Mouse (Mus musculus) neural tube, embryonic 13.5 days (tissue): Measurements from ENCODE around the gene Tnrc18. TPM values are rescaled to one million over a fixed set of nuclear protein-coding genes. Genes with fewer than 3 reads are reported as not detected.
A peak's percentile ranks its signal among the peaks of the same experiment; 100 is the strongest.
"Not testable (repeated sequence)": the region's sequence is repeated elsewhere in the genome, so short reads cannot be mapped to it uniquely, and the experiment has no call there.

Source experiments
- ATAC-seq: fragments of 200-750 bp; cut with Nextera tagmentation; 2 replicates; pipeline ENCODE4 v1.8.0; 2017; ENCODE audit warnings: low read depth, mild to moderate bottlenecking, moderate TSS enrichment, moderate library complexity
- H3K27ac ChIP-seq: fragments of 300-500 bp; sonication (generic); replicated peaks from 2 replicates; pipeline ENCODE4 v1.5.1; 2015; ENCODE audit warnings: moderate library complexity, mild to moderate bottlenecking, inconsistent platforms
- H3K27me3 ChIP-seq: fragments of 300-500 bp; sonication (generic); 2 replicates; pipeline ENCODE4 v1.6.1; 2015; ENCODE audit warnings: mild to moderate bottlenecking, inconsistent platforms
- H3K36me3 ChIP-seq: fragments of 300-500 bp; sonication (generic); 2 replicates; pipeline ENCODE4 v1.6.1; 2015; ENCODE audit warnings: mild to moderate bottlenecking, inconsistent platforms
- H3K4me1 ChIP-seq: fragments of 300-500 bp; sonication (generic); replicated peaks from 2 replicates; pipeline ENCODE4 v1.6.1; 2015; ENCODE audit warnings: inconsistent platforms
- H3K4me2 ChIP-seq: fragments of 300-500 bp; sonication (generic); 2 replicates; pipeline ENCODE4 v1.6.1; 2015; ENCODE audit warnings: inconsistent platforms, mild to moderate bottlenecking, moderate library complexity
- H3K4me3 ChIP-seq: fragments of 300-500 bp; sonication (generic); 2 replicates; pipeline ENCODE4 v1.5.1; 2015; ENCODE audit warnings: mild to moderate bottlenecking, inconsistent platforms
- H3K9ac ChIP-seq: fragments of 300-500 bp; sonication (generic); 2 replicates; pipeline ENCODE4 v1.6.1; 2015; ENCODE audit warnings: moderate library complexity, mild to moderate bottlenecking, inconsistent platforms
- H3K9me3 ChIP-seq: fragments of 300-500 bp; sonication (generic); 2 replicates; pipeline ENCODE4 v1.6.1; 2016; ENCODE audit warnings: inconsistent platforms
- WGBS: fragments of 180-500 bp; shearing (Covaris S2); methylation state at CpG from one replicate; pipeline ENCODE4 v1.1.7; 2015; 5-methylcytosine and 5-hydroxymethylcytosine counted together
- polyA plus RNA-seq: library from polyadenylated mRNA; unstranded; fragments of >200 nt; fragmentation: Nextera tagmentation; extraction: Ambion mirVana; gene quantifications from 2 replicates; pipeline ENCODE4 v1.2.1, GENCODE M21; 2015

Tnrc18 gene
- polyA plus RNA-seq, 1 experiment from 2014 or later = 30.3 TPM

- Histone ChIP-seq H3K4me1 (no peaks in the 10 kb centered on the region), H3K27ac (no peak overlapping the region), H3K4me3 (no peak overlapping the region), H3K4me2 (no peak overlapping the region), H3K9ac (no peak overlapping the region), H3K9me3 (no peaks in the 10 kb centered on the region), H3K27me3 (no peaks in the 10 kb centered on the region), H3K36me3 (no peaks in the 10 kb centered on the region)
- ATAC-seq = no peak
- 77% methylated on average over 8 of the region's 8 CpGs for WGBS
Measured at GRCm38 (mm10) chr5:142841372-142842136, 24.1 kb upstream of the Tnrc18 start.

GRCm38 (mm10) chr5:142837427-142837826 lies 20.0 kb upstream of the Tnrc18 start:
- H3K27ac ChIP-seq, H3K4me1 ChIP-seq, ATAC-seq, H3K36me3 ChIP-seq, H3K4me2 ChIP-seq, H3K9me3 ChIP-seq, H3K4me3 ChIP-seq, H3K9ac ChIP-seq, H3K27me3 ChIP-seq: not testable (repeated sequence)
- whole genome bisulfite sequencing = 98% methylated on average over 2 of the region's 2 CpGs

GRCm38 (mm10) chr5:142836891-142837290 lies 19.4 kb upstream of the Tnrc18 start:
- WGBS = 87% methylated on average over 6 of the region's 6 CpGs
- Histone ChIP-seq H3K36me3 (no peaks in the 10 kb centered on the region), H3K9ac (no peak overlapping the region), H3K4me1 (no peaks in the 10 kb centered on the region), H3K27ac (no peak overlapping the region), H3K4me2 (no peak overlapping the region), H3K27me3 (no peaks in the 10 kb centered on the region), H3K4me3 (no peak overlapping the region), H3K9me3 (no peaks in the 10 kb centered on the region)
- ATAC-seq = no peak

GRCm38 (mm10) chr5:142833646-142834438 lies 16.4 kb upstream of the Tnrc18 start:
- Histone ChIP-seq H3K36me3 (no peaks in the 10 kb centered on the region), H3K27ac (no peak overlapping the region), H3K4me1 (no peaks in the 10 kb centered on the region), H3K9me3 (no peaks in the 10 kb centered on the region), H3K27me3 (no peaks in the 10 kb centered on the region), H3K4me2 (no peak overlapping the region), H3K4me3 (no peak overlapping the region), H3K9ac (no peak overlapping the region)
- no peak for ATAC-seq
- WGBS = 70% methylated on average over 8 of the region's 8 CpGs

- H3K9ac ChIP-seq = no peak overlapping the region
- no peak overlapping the region for H3K4me3 ChIP-seq
- H3K4me1 ChIP-seq = peaks cover 43% of the 10 kb centered on the region
- no peaks in the 10 kb centered on the region for H3K27me3 ChIP-seq
- no peaks in the 10 kb centered on the region for H3K36me3 ChIP-seq
- 84% methylated on average over 4 of the region's 4 CpGs for WGBS
- ATAC-seq = no peak
- no peak overlapping the region for H3K27ac ChIP-seq
- no peaks in the 10 kb centered on the region for H3K9me3 ChIP-seq
- H3K4me2 ChIP-seq = no peak overlapping the region
Measured at GRCm38 (mm10) chr5:142826131-142826530, 8.7 kb upstream of the Tnrc18 start.

- Histone ChIP-seq H3K27me3 (no peaks in the 10 kb centered on the region), H3K4me3 (no peak overlapping the region), H3K27ac (peak overlapping the region; percentile 100; the same call in 1 of the 2 replicates), H3K36me3 (no peaks in the 10 kb centered on the region), H3K4me2 (no peak overlapping the region), H3K9ac (no peak overlapping the region), H3K4me1 (peaks cover 43% of the 10 kb centered on the region), H3K9me3 (no peaks in the 10 kb centered on the region)
- 84% methylated on average over 5 of the region's 5 CpGs for WGBS
- no peak for ATAC-seq
Measured at GRCm38 (mm10) chr5:142825665-142826064, 8.2 kb upstream of the Tnrc18 start.

- Histone ChIP-seq H3K4me1 (peaks cover 43% of the 10 kb centered on the region), H3K9ac (peak overlapping the region; percentile 100), H3K27me3 (no peaks in the 10 kb centered on the region), H3K36me3 (no peaks in the 10 kb centered on the region), H3K9me3 (no peaks in the 10 kb centered on the region), H3K4me2 (peak overlapping the region; percentile 99), H3K4me3 (peak overlapping the region; percentile 97), H3K27ac (peak overlapping the region; percentile 100)
- 18% methylated on average over 6 of the region's 6 CpGs for WGBS
- ATAC-seq = no peak
Measured at GRCm38 (mm10) chr5:142824091-142824490, 6.6 kb upstream of the Tnrc18 start.

- ATAC-seq = peak; percentile 13
- Histone ChIP-seq H3K9ac (peak overlapping the region; percentile 100), H3K36me3 (no peaks in the 10 kb centered on the region), H3K27me3 (no peaks in the 10 kb centered on the region), H3K9me3 (no peaks in the 10 kb centered on the region), H3K4me1 (peaks cover 43% of the 10 kb centered on the region), H3K4me2 (peak overlapping the region; percentile 99), H3K27ac (peak overlapping the region; percentile 100), H3K4me3 (peak overlapping the region; percentile 97)
- 5% methylated on average over 31 of the region's 31 CpGs for WGBS
Measured at GRCm38 (mm10) chr5:142823096-142824062, 5.9 kb upstream of the Tnrc18 start.

GRCm38 (mm10) chr5:142822286-142823095 lies 5.0 kb upstream of the Tnrc18 start:
- H3K27ac ChIP-seq = peak overlapping the region; percentile 100
- under 1% methylated on average over 36 of the region's 36 CpGs for WGBS
- H3K9me3 ChIP-seq = no peaks in the 10 kb centered on the region
- H3K36me3 ChIP-seq = no peaks in the 10 kb centered on the region
- H3K4me1 ChIP-seq = peaks cover 43% of the 10 kb centered on the region
- H3K4me2 ChIP-seq = peak overlapping the region; percentile 99
- no peaks in the 10 kb centered on the region for H3K27me3 ChIP-seq
- peak overlapping the region; percentile 100 for H3K9ac ChIP-seq
- ATAC-seq = no peak
- H3K4me3 ChIP-seq = peak overlapping the region; percentile 97

GRCm38 (mm10) chr5:142821974-142822285 lies 4.5 kb upstream of the Tnrc18 start:
- Histone ChIP-seq H3K27ac (peak overlapping the region; percentile 100), H3K4me1 (peaks cover 43% of the 10 kb centered on the region), H3K4me2 (peak overlapping the region; percentile 99), H3K4me3 (peak overlapping the region; percentile 97), H3K27me3 (no peaks in the 10 kb centered on the region), H3K9me3 (no peaks in the 10 kb centered on the region), H3K36me3 (no peaks in the 10 kb centered on the region), H3K9ac (peak overlapping the region; percentile 100)
- 0% methylated on average over 9 of the region's 9 CpGs for WGBS
- ATAC-seq = no peak

GRCm38 (mm10) chr5:142821266-142821973 lies 4.0 kb upstream of the Tnrc18 start:
- Histone ChIP-seq H3K9me3 (no peaks in the 10 kb centered on the region), H3K27me3 (no peaks in the 10 kb centered on the region), H3K4me3 (peak overlapping the region; percentile 97), H3K9ac (peak overlapping the region; percentile 100), H3K4me1 (peaks cover 43% of the 10 kb centered on the region), H3K27ac (peak overlapping the region; percentile 100), H3K36me3 (no peaks in the 10 kb centered on the region), H3K4me2 (peak overlapping the region; percentile 99)
- WGBS = under 1% methylated on average over 36 of the region's 36 CpGs
- peak; percentile 9 for ATAC-seq
